Mouse (Mus musculus): ENCODE data around the gene Vmn2r22.
"Not testable (repeated sequence)": the region's sequence is repeated elsewhere in the genome, so short reads cannot be mapped to it uniquely, and the experiment has no call there.

Gene Vmn2r22

GRCm38 (mm10) chr6:123650625-123651024, at the start of gene Vmn2r22:
Gene Vmn2r22 (minus strand): TSS chr6:123650725.
- not testable (repeated sequence) for DNase-seq

DNA sequence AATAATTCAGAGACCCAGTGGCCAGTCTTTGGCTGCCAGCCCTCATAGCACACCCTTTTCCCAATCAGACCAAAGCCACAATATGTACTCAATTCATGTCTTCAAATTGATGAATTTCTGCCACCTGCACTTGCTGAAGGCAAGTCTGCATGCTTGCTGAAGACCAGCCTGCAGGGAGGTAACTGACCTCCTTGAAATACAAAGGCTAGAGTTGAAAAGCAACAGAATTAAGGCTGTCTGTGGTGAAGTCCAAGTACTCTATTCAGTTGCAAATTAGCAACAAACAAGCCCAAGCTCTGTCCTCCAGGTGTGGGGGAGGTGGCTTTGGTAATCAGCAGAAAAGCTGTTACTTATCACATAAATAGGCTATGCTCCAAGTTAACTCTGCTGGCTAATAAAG, 46.7 kb upstream of the Vmn2r22 start:
- DNase-seq, result no peak

DNA sequence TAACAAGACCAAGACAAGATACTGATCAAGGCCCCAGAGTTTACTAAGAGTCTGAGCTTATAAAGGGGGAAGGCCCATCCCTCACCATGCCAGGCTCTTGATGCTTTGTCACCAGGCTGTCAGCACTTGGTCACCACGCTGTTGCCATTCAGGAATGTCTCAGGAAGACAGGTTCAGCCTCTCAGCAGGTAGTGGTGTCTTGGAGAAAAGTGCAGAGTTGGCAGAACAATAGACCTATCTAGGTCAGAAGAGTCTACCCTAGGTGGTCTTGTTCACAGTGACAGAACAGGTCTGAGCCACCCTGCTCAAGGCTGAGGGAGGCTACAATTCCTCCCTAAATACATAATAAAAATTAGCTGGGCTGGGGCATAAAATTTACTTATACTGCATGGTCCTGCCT, 46.1 kb upstream of the Vmn2r22 start:
- DNase-seq, result not testable (repeated sequence)

- no peak for DNase-seq
These were observed 6.5 kb upstream of the Vmn2r22 start for GRCm38 (mm10) chr6:123657040-123657439.

- not testable (repeated sequence) for DNase-seq
These were observed 11.1 kb downstream of the Vmn2r22 start for GRCm38 (mm10) chr6:123639394-123639793.

DNA sequence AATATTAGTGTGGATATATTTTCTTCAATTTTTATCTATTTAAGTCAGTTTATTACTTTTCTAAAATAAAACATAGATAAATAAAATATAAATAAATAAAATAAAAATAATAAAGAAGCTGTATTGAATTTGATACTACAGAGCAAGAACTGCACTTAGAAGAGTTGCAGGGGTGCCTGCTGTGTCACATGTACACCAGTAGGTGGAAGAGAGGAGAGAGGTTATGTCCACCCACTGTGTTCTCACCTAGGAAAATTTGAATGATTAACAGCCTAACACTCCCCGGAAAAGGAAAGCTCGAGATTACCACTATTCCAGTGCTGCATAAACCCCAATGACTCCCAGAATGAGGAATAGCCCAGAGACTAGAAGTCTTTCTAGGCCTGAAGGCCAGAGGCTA, 26.7 kb downstream of the Vmn2r22 start:
- DNase-seq, result not testable (repeated sequence)

DNA sequence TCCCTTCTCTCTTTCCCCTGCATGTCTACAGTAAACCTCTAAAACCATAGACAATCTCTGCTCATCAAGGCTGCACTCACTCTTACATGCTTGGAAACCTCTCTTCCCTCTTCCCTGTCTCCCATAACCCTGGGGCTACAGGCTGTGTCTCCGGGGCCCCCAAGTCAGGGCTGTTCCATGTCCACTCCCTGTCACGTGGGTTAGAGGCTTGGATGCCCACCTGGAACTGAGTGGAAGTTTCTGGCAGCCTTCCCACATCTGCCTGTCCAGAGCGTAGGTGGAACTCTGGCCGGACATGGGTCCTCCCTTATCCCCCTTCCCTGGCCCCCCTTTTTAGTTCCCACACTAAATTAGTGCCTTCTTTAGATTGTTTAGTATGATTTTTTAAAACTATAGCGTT, 62.2 kb downstream of the Vmn2r22 start:
- not testable (repeated sequence) for DNase-seq

DNA sequence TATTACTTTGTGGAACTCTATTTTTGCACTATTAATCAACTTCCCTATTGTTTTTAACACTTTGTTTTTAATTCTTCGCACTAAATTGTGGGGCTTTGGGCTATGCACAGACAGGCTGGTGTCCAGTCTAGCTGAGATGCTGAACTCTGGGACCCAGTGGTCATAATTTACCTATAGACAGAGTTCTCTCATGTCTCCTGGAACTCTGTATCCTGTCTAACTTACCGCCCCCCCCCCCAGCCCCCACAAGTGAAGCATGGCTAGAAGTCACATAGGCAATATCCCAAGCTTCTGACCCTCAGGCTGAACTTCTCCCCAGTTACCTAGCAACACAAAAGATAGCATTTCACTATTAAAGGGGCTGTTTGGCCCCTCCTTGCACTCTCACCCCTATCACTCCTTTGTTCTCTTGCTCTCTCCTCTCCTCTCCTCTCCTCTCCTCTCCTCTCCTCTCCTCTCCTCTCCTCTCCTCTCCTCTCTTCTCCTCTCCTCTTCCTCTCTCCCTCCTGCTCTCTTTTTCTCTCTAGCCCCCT, 62.7 kb downstream of the Vmn2r22 start:
- DNase-seq, result not testable (repeated sequence)

DNA sequence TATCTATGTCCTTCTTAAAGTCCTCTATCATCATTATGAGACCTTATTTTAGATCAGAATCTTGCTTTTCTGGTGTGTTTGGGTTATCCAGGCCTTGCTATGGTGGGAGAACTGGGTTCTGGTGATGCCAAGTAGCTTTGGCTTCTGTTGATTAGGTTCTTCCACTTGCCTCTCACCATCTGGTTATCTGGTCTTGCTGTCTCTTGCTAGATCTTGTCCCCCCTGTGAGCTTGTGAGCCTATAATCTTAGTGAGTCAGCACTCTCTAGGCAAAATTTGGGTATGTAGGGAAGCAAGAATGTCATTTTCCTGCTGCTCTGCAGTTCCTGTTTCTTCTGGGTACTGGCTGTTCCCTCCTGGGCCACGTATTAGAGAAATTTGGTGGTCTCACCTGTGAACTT, 66.5 kb downstream of the Vmn2r22 start:
- DNase-seq, result not testable (repeated sequence)

GRCm38 (mm10) chr6:123574698-123575097, 75.8 kb downstream of the Vmn2r22 start:
- DNase-seq, result not testable (repeated sequence)
